Mouse (Mus musculus) CH12.LX (cell line): ENCODE measurements around the gene Trp53rka. TPM values are rescaled to one million over a fixed set of nuclear protein-coding genes. Genes with fewer than 3 reads are reported as not detected.

Experiments
- DNase-seq: peaks from one replicate; pipeline ENCODE4 v3.0.0-alpha.2; 2013; ENCODE audit errors: extremely low read depth
- H3K27ac ChIP-seq: 2 replicates; pipeline ENCODE4 v1.5.1; 2012; ENCODE audit warnings: low read depth, mild to moderate bottlenecking, control low read depth, moderate library complexity; ENCODE audit not compliant: insufficient read depth
- H3K27me3 ChIP-seq: replicated peaks from 2 replicates; pipeline ENCODE3; 2012; ENCODE audit warnings: inconsistent platforms
- H3K36me3 ChIP-seq, 2 experiments: replicated peaks in 1 of 2; 2 replicates each; pipeline versions ENCODE3 to v1.6.1; 2012; ENCODE audit warnings: inconsistent platforms in 1 of 2, low read length in 1 of 2, mild to moderate bottlenecking in 1 of 2, mixed read lengths in 1 of 2, moderate library complexity in 1 of 2; ENCODE audit not compliant: control insufficient read depth in 1 of 2, insufficient read depth in 1 of 2
- H3K4me1 ChIP-seq, 2 experiments: 2 replicates each; pipeline ENCODE4 v1.6.1; 2012; ENCODE audit warnings: inconsistent platforms in 1 of 2, moderate library complexity in 1 of 2; ENCODE audit not compliant: insufficient read depth in 2 of 2, control insufficient read depth in 1 of 2
- H3K4me2 ChIP-seq: 2 replicates; pipeline ENCODE4 v1.6.1; 2012; ENCODE audit warnings: low read depth, mild to moderate bottlenecking, control low read depth; ENCODE audit not compliant: poor library complexity, insufficient read depth, severe bottlenecking
- H3K4me3 ChIP-seq, 3 experiments: fragments of 150-350 bp in 1 of 3; sonication (generic) in 1 of 3; replicated peaks in 1 of 3; 2 replicates each; pipeline versions ENCODE3 to v1.5.1; 2011 to 2012; ENCODE audit warnings: low read depth in 2 of 3, low read length in 2 of 3, mild to moderate bottlenecking in 2 of 3, moderate library complexity in 2 of 3, control low read depth in 1 of 3, improper control_type of control experiment in 1 of 3, inconsistent platforms in 1 of 3, mixed read lengths in 1 of 3; ENCODE audit not compliant: poor library complexity in 1 of 3
- H3K79me2 ChIP-seq: replicated peaks from 2 replicates; pipeline ENCODE4 v1.6.1; 2012; ENCODE audit warnings: mild to moderate bottlenecking, moderate library complexity; ENCODE audit not compliant: control insufficient read depth, poor library complexity, insufficient read depth, severe bottlenecking; ENCODE audit errors: extremely low read depth
- H3K9ac ChIP-seq: 2 replicates; pipeline ENCODE4 v1.6.1; 2012; ENCODE audit warnings: low read depth, mild to moderate bottlenecking, control low read depth, moderate library complexity; ENCODE audit not compliant: insufficient read depth
- H3K9me3 ChIP-seq: replicated peaks from 2 replicates; pipeline ENCODE3; 2012; ENCODE audit warnings: low read length, inconsistent platforms, mixed read lengths
- BHLHE40 ChIP-seq: IDR thresholded peaks from 2 replicates; pipeline ENCODE4 v1.6.1; 2011; ENCODE audit warnings: mild to moderate bottlenecking, low read depth, low read length, improper control_type of control experiment
- CHD1 ChIP-seq: IDR thresholded peaks from 2 replicates; pipeline ENCODE4 v1.6.1; 2012; ENCODE audit warnings: low read depth, low read length, improper control_type of control experiment, inconsistent platforms
- CTCF ChIP-seq, 2 experiments: IDR thresholded peaks in 1 of 2; conservative IDR thresholded peaks in 1 of 2; 2 replicates each; pipeline ENCODE4 v1.5.1; 2011 to 2012; ENCODE audit warnings: low read depth in 2 of 2, low read length in 2 of 2, improper control_type of control experiment in 1 of 2, inconsistent platforms in 1 of 2, mild to moderate bottlenecking in 1 of 2, moderate library complexity in 1 of 2
- E2F4 ChIP-seq: IDR thresholded peaks from 2 replicates; pipeline ENCODE4 v1.6.1; 2011; ENCODE audit warnings: low read depth, low read length, improper control_type of control experiment; ENCODE audit not compliant: insufficient replicate concordance
- EP300 ChIP-seq: IDR thresholded peaks from 2 replicates; pipeline ENCODE4 v1.6.1; 2011; ENCODE audit warnings: low read length, improper control_type of control experiment
- ETS1 ChIP-seq: conservative IDR thresholded peaks from 2 replicates; pipeline ENCODE4 v1.6.1; 2012; ENCODE audit warnings: low read depth, mild to moderate bottlenecking, inconsistent platforms, low read length, improper control_type of control experiment, moderate library complexity
- GABPA ChIP-seq: IDR thresholded peaks from 2 replicates; pipeline ENCODE4 v1.6.1; 2012; ENCODE audit warnings: low read depth, low read length, improper control_type of control experiment, inconsistent platforms; ENCODE audit not compliant: insufficient replicate concordance
- HCFC1 ChIP-seq: IDR thresholded peaks from 2 replicates; pipeline ENCODE4 v1.6.1; 2012; ENCODE audit warnings: low read depth, mild to moderate bottlenecking, inconsistent platforms, low read length, improper control_type of control experiment
- JUND ChIP-seq: conservative IDR thresholded peaks from 2 replicates; pipeline ENCODE4 v1.6.1; 2011; ENCODE audit warnings: low read depth, low read length, improper control_type of control experiment
- MAZ ChIP-seq: IDR thresholded peaks from 2 replicates; pipeline ENCODE4 v1.6.1; 2012; ENCODE audit warnings: low read depth, mild to moderate bottlenecking, inconsistent platforms, low read length, improper control_type of control experiment, moderate library complexity
- MEF2A ChIP-seq: IDR thresholded peaks from 2 replicates; pipeline ENCODE4 v1.6.1; 2014; ENCODE audit warnings: low read depth, mild to moderate bottlenecking, inconsistent platforms, low read length, improper control_type of control experiment, borderline replicate concordance
- MXI1 ChIP-seq: IDR thresholded peaks from 2 replicates; pipeline ENCODE4 v1.6.1; 2011; ENCODE audit warnings: mild to moderate bottlenecking, low read depth, low read length, improper control_type of control experiment
- MYC ChIP-seq: IDR thresholded peaks from 2 replicates; pipeline ENCODE4 v1.6.1; 2011; ENCODE audit warnings: low read depth, mild to moderate bottlenecking, improper control_type of control experiment, low read length
- PAX5 ChIP-seq: IDR thresholded peaks from 2 replicates; pipeline ENCODE4 v1.6.1; 2012; ENCODE audit warnings: low read length, inconsistent platforms, mixed read lengths
- POLR2A ChIP-seq: IDR thresholded peaks from 2 replicates; pipeline ENCODE4 v1.6.1; 2011; ENCODE audit warnings: low read depth, mild to moderate bottlenecking, improper control_type of control experiment, low read length
- POLR2AphosphoS2 ChIP-seq: IDR thresholded peaks from 2 replicates; pipeline ENCODE4 v1.6.1; 2011; ENCODE audit warnings: low read depth, low read length, improper control_type of control experiment
- RAD21 ChIP-seq: IDR thresholded peaks from 2 replicates; pipeline ENCODE4 v1.6.1; 2011; ENCODE audit warnings: low read depth, mild to moderate bottlenecking, low read length, improper control_type of control experiment, moderate library complexity
- RCOR1 ChIP-seq: conservative IDR thresholded peaks from 2 replicates; pipeline ENCODE4 v1.6.1; 2012; ENCODE audit warnings: low read depth, mild to moderate bottlenecking, inconsistent platforms, low read length, improper control_type of control experiment
- SIN3A ChIP-seq: IDR thresholded peaks from 2 replicates; pipeline ENCODE4 v1.6.1; 2012; ENCODE audit warnings: low read length, improper control_type of control experiment, inconsistent platforms
- SMC3 ChIP-seq: IDR thresholded peaks from 2 replicates; pipeline ENCODE4 v1.6.1; 2011; ENCODE audit warnings: low read depth, low read length, improper control_type of control experiment
- TBP ChIP-seq: conservative IDR thresholded peaks from 2 replicates; pipeline ENCODE4 v1.6.1; 2011; ENCODE audit warnings: low read depth, low read length, improper control_type of control experiment
- TCF12 ChIP-seq: IDR thresholded peaks from 2 replicates; pipeline ENCODE4 v1.6.1; 2014; ENCODE audit warnings: low read depth, mild to moderate bottlenecking, inconsistent platforms, low read length, improper control_type of control experiment
- UBTF ChIP-seq: IDR thresholded peaks from 2 replicates; pipeline ENCODE4 v1.6.1; 2012; ENCODE audit warnings: low read depth, mild to moderate bottlenecking, inconsistent platforms, low read length, improper control_type of control experiment, moderate library complexity
- ZC3H11A ChIP-seq: IDR thresholded peaks from 2 replicates; pipeline ENCODE4 v1.6.1; 2012; ENCODE audit warnings: low read depth, mild to moderate bottlenecking, inconsistent platforms, low read length, improper control_type of control experiment
- ZMIZ1 ChIP-seq: IDR thresholded peaks from 2 replicates; pipeline ENCODE4 v1.6.1; 2012; ENCODE audit warnings: low read depth, mild to moderate bottlenecking, inconsistent platforms, low read length, improper control_type of control experiment
- ZNF384 ChIP-seq: IDR thresholded peaks from 2 replicates; pipeline ENCODE4 v1.6.1; 2012; ENCODE audit warnings: low read depth, low read length, improper control_type of control experiment, inconsistent platforms
- dilution Hi-C: fragments of 300-500 bp; cut with MboI; formaldehyde crosslinking; loops from 2 replicates; pipeline ENCODE4 v1.14.3; 2020; ENCODE audit warnings: low sequenced_read_pairs; ENCODE audit not compliant: extremely low pct_unique_long_range_greater_than_20kb, extremely low pct_ligation_motif_present
- in situ Hi-C: fragments of 300-500 bp; cut with MboI; formaldehyde crosslinking; loops from 3 replicates; pipeline ENCODE4 v1.14.3; 2019; ENCODE audit warnings: low sequenced_read_pairs, low pct_ligation_motif_present, low pct_unique_long_range_greater_than_20kb, mixed read lengths
- polyA plus RNA-seq: library from polyadenylated mRNA; unstranded; fragments of >175 nt; gene quantifications from 2 replicates; pipeline ENCODE4 v1.2.1, GENCODE M21; 2012; ENCODE audit warnings: low read depth; ENCODE audit not compliant: insufficient read length
- total RNA-seq, 2 experiments: library from RNA; depleted of rRNA; stranded (reverse); fragments of 300-350 nt in 1 of 2; fragments of >200 nt in 1 of 2; gene quantifications; 2 replicates each; pipeline ENCODE4 v1.2.3; 2012 to 2014

The Trp53rka gene
- total and polyA plus RNA-seq, 3 experiments, result 13.0 to 17.5 (median 16.0) TPM

- Histone ChIP-seq H3K4me1 (no peaks in the 10 kb centered on the region), H3K9me3 (peaks cover 4% of the 10 kb centered on the region), H3K9ac (no peak overlapping the region), H3K27me3 (peaks cover 78% of the 10 kb centered on the region), H3K4me2 (no peak overlapping the region), H3K4me3 (no peak overlapping the region), H3K79me2 (no peaks in the 10 kb centered on the region), H3K36me3 (no peaks in the 10 kb centered on the region), H3K27ac (no peak overlapping the region)
- dilution Hi-C loops (no loop called here), in situ Hi-C loops (loop anchor here (10.0 kb wide), 1 partner anchor 111 kb away; the partner anchor contains the start of gene Zfp663)
- DNase-seq, result no peak
- TF ChIP-seq MAZ, result no peak
- no peak for TF ChIP-seq MXI1
- no peak for TF ChIP-seq SMC3
- TF ChIP-seq E2F4, result no peak
- TF ChIP-seq ZNF384, result no peak
- no peak for TF ChIP-seq UBTF
Observed at GRCm38 (mm10) chr2:165475412-165475811, 17.7 kb downstream of the Trp53rka start.

GRCm38 (mm10) chr2:165473003-165473402, 20.1 kb downstream of the Trp53rka start, which contains the start of gene Slc13a3:
Gene Slc13a3, minus strand, starts transcription at chr2:165473230.
- Histone ChIP-seq H3K27me3 (peaks cover 91% of the 10 kb centered on the region), H3K36me3 (no peaks in the 10 kb centered on the region), H3K4me3 (no peak within 1 kb of the TSS), H3K9me3 (no peaks in the 10 kb centered on the region), H3K79me2 (no peaks in the 10 kb centered on the region), H3K4me2 (no peak within 1 kb of the TSS), H3K27ac (no peak within 1 kb of the TSS), H3K9ac (no peak within 1 kb of the TSS), H3K4me1 (no peaks in the 10 kb centered on the region)
- in situ Hi-C loops (loop anchor here (10.0 kb wide), 1 partner anchor 108 kb away; the partner anchor contains the start of gene Zfp663), dilution Hi-C loops (no loop called here)
- DNase-seq, result no peak
- no peak for TF ChIP-seq ZC3H11A
- no peak for TF ChIP-seq GABPA
- TF ChIP-seq BHLHE40, result no peak
- TF ChIP-seq TCF12, result no peak

- in situ Hi-C loops, result loop anchor here (10.0 kb wide), 1 partner anchor 107 kb away; the partner anchor contains the start of gene Zfp663
- H3K4me2 ChIP-seq, result no peak overlapping the region
Observed at GRCm38 (mm10) chr2:165471943-165472342, 21.2 kb downstream of the Trp53rka start.

More at GRCm38 (mm10) chr2:165471943-165472342, 21.2 kb downstream of the Trp53rka start:
- Histone ChIP-seq H3K4me1 (no peaks in the 10 kb centered on the region), H3K9ac (no peak overlapping the region), H3K27me3 (peaks cover 98% of the 10 kb centered on the region), H3K4me3 (no peak overlapping the region), H3K27ac (no peak overlapping the region), H3K9me3 (no peaks in the 10 kb centered on the region), H3K36me3 (no peaks in the 10 kb centered on the region), H3K79me2 (no peaks in the 10 kb centered on the region)
- no peak for DNase-seq
- TF ChIP-seq SIN3A (no peak), RAD21 (no peak), EP300 (no peak), POLR2A (no peak), MXI1 (no peak), RCOR1 (no peak), CHD1 (no peak), BHLHE40 (no peak), POLR2AphosphoS2 (no peak), ZMIZ1 (no peak), MEF2A (no peak), MYC (no peak), ETS1 (no peak), HCFC1 (no peak), TBP (no peak), ZC3H11A (no peak), CTCF (conservative IDR thresholded peaks at IDR 0.05 in 1 of 2, IDR thresholded peaks at IDR 0.05 in 1 of 2; ENCODE audit: low read depth in 2 of 2, low read length in 2 of 2) (no peak), JUND (no peak), PAX5 (no peak), GABPA (no peak)
- dilution Hi-C loops, result no loop called here
